Mouse (Mus musculus) kidney, adult 9 months (tissue): ENCODE measurements around the gene Mylk.
"Not testable (repeated sequence)": the region's sequence is repeated elsewhere in the genome, so short reads cannot be mapped to it uniquely, and the experiment has no call there.

Experiments used
- DNase-seq: peaks from one replicate; pipeline ENCODE4 v3.0.0; 2022

The Mylk gene

DNA sequence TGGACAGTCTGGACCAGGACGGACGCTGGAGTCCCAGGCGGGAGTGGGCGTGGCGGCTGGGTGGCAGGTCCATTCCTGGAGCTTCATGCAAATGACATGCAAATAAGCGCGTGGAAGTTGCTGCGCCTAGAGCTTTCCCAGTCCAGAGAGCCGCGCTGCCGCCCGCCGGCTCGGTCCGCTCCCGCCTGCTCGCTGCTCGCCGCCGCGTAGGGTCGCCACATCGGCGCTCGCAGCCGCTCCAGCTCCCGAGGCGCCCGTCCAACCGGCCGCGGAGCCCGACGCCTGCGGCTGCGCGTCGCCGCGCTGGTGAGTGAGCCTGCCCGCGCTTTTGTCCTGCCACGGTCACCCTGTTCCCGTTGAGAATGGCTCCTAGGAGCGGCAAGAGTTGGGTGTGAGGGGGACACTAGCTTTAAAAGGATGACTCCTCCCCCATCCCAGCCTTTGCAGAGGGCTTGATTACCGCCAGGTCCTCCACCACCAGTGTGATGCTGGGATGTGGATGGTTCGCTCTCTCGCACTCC, at the start of gene Mylk:
Gene Mylk, plus strand, starts transcription at position 146 of the 521 bp plus-strand sequence.
- peak; percentile 96 for DNase-seq

DNA sequence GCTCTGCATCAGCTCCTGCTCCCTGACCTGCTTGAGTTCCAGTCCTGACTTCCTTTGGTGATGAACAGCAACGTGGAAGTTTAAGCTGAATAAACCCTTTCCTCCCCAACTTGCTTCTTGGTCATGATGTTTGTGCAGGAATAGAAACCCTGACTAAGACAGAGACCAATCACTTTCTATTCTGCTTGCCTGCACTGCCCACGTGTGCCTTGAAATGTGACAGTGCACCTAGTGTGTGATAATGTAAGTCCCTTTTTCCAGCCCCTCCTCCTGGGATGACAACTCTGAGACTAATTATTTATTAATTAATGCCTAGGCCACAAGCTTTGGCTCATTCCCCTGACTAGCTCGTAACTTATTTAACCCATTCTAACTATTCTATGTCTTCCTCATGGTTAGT, 46.3 kb upstream of the Mylk start:
- not testable (repeated sequence) for DNase-seq

DNA sequence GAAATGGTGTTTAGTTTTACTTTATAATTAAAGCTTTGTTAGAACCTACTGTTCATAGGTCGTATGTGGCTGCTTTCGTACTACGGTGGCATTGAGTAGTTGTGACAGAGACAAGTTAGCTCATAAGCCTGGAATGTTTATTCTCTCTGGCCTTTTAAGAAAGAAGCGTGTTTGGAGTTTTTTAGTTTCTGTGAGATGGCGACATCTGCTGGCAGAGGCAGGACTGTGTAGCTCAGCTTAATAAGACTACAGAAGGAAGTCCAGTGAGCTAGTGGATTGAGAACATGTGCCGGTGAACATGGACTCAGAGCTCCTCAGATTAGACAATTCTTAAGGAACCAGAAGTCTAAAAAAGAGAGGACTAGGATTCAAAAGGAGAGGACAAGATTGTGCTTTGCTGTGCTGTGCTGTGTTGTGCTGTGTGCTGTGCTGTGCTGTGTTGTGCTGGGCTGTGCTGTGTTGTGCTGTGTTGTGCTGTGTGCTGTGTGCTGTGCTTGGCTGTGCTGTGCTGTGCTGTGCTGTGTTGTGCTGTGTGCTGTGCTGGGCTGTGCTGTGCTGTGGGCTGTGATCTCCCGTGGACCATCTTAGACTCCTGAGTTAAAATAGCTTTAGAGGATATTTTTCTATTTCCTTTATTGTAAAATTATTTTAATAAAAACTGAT, 44.7 kb upstream of the Mylk start:
- peak; percentile 81 for DNase-seq

DNA sequence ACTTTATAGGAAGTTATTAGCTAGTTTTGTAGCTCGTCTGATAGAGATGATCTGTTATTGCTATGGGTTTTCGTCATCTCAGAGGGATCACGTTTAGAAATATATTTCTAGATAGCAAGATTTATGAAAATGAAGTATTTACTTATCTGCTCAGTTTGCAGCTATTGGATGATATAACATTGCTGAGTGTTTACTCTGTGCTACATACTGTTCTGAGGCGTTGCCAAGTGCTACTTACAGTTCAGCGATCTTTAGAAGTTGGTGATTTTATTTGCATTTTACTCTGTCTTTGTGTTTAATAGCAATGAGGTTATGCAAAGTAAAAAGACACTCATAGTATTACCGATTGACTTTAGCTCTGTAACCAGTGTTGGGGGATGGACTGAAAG, 44.2 kb upstream of the Mylk start:
- DNase-seq: no peak

DNA sequence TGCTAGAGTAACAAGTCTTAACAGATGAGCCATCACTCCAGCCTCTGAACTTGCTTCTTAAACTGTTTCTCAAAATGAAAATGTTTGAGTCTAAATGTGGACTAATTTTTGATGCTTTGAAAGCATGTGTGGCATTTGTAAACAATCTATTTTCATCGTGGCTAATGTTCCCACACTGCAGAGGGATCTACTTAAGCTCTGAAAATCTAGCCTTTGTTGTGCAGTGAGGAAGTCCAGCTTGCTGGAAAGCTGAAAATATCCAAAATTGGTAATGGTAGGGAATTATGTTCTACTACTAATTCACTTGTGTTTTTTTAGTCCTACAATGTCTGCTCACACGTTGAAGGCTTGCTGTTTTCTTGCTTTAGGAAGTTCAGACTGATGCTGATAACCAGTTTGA, 39.0 kb upstream of the Mylk start:
- DNase-seq: no peak

DNA sequence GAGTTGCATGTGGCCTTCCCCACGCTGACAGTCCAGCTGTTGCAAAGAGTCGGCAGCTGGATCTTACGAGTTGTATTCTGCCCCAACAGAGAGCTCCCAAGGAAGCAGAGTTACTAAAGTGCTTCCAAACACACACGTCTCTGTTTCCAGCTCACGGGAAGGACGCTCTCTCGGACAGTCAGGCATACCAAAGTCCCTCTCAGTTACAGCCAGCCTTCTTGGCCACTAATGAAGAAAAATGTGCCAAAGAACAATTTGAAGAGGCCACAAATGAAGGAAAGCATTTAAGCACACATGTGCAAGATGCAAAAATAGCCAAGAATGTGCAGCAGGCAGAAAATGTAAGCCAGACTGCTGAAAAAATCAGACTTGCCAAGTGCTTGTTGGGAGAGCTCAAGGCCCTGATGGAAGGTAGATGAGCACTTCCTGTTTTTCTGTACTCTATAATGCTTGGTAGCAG, 38.5 kb upstream of the Mylk start:
- no peak for DNase-seq

DNA sequence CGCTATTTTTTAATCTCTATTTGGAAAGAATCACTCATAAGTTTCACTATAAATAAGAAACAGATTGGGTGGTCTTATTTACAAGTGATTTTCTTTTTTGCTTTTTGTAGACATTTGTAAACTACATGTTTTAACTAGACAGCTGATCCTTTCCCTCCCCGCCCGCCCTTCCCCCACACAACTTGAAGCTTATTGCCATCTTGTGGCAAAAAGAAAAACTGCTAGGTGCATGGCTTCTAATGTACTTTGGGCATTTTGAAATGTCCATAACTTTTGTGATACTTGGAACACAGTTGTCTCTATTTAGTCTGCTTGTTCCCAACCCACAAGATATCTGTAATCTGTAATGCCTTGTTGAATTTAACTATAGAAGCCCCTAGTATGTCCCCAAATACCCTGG, 33.5 kb upstream of the Mylk start:
- DNase-seq: peak; percentile 13

DNA sequence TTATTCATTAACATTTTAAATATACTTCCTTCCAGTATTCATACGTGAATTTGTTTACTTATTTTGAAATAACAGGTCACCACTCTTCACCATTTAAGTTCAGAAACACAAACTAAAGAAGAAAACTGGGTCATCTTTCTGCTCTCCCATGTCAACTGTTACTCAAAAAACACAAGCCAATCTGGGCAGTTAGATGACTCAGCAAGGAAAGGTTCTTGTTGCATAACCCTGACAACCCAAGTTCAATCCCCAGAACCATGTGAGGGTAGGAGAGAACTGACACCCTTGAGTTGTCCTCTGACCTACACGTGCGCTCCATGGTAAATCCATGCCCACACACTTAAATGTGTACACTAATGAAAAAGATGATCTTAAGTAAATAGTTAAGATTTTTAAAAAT, 19.9 kb upstream of the Mylk start:
- no peak for DNase-seq

DNA sequence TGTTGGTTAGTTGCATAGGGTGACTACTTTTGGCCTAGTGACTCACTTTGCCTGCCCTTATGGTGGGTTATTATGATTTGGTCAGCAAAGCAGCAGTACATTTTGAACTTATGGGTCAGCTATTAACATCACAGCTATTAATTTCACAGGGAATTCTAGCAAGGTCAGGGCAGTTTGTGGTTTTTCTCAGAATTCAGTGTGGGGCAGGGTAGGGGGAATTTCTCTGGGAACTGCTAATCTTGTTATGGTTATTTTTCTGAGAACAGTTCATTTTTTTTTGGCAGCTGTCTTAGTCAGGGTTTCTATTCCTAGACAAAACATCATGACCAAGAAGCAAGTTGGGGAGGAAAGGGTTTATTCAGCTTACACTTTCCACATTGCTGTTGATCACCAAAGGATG, 16.4 kb upstream of the Mylk start:
- DNase-seq: not testable (repeated sequence)

DNA sequence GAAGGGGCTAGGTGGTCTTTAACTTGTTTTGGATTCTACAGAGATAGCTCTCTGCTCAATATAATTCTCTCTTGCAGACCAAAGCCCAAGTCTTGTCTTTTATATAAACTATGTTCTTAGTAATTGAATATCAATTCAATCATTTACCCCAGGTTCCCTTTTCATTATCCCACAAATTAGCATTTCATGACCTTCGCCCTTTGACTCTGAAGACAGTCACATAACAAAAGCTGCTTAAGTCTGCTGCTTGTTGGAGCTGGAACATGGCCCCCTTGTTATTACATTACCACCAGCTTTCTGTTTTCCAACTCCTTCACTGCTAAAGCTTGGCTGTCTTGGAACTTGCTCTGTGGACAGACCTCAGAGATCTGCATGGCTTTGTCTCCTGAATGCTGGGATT, 15.6 kb upstream of the Mylk start:
- peak; percentile 61 for DNase-seq

DNA sequence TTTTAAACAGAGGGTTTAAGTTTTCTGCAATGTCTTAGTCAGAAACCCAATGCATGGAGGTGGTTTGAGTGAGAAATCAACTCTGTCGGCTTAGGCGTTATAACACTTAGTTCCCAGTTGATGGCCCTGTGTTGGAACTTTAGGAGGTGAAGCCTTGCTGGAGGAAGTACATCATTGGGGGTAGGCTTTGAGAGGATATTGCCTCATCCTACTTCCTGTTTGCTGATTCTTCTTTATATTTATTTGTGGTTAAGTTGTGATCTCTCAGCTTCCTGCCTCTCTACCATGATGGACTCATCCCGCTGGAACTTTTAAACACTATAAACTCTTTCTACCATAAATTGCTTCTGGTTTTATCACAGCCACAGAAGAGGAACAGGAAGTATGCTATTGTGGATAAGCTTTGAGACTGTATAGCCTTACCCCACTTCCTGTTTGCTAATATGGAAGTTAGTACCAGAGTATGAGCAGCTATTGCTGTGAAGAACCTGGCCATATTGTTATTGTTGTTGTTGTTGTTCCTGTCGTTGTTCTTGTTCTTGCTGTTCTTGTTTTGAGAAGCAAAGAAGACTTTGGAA, 6.3 kb upstream of the Mylk start:
- DNase-seq: no peak

DNA sequence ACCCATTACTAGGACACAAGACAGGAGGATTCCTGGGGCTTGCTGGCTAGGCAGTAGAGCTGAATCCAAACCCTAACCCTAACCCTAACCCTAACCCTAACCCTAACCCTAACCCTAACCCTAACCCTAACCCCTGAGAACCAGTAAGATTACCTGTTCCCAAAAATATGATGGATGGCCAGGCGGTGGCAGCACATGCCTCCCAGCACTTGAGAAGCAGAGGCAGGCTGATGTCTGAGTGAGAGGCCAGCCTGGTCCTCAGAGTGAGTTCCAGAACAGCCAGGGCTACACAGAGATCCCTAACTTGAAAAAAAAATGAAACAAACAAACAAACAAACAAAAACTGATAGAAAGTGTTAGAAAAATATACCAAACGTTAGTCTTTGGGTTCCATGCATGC, 2.1 kb upstream of the Mylk start:
- DNase-seq: no peak

DNA sequence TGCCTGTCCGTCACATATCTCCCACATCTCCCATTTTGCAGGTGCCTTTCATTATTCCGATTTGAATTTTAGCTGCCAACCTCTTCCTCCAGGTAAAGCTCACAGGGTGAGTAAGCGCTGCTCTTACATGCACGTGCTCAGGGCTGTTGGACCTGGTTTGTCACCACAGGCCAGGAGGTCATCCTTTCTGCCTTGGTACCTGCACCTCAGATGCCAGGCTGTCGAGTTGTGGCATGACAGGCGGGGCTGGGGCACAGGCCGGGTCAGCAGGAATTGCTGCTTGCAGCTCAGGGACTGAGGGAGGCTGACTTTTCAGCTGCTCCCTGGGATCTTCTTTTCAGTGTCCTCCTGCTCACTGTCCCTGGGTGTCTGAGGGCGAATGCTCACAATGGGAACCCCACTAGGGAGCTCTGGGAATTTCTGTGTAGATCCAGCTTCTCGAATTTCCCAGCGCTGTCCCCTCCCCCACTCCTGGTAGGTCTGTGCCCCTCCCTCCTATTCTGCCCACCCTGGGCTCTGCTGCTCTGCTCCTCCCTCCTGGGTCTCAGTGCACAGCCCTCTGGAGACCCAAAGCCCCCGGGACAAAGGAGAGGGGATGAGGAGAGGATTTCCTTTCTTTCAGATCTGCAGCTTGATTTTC, 3.2 kb downstream of the Mylk start:
- peak; percentile 26 for DNase-seq

DNA sequence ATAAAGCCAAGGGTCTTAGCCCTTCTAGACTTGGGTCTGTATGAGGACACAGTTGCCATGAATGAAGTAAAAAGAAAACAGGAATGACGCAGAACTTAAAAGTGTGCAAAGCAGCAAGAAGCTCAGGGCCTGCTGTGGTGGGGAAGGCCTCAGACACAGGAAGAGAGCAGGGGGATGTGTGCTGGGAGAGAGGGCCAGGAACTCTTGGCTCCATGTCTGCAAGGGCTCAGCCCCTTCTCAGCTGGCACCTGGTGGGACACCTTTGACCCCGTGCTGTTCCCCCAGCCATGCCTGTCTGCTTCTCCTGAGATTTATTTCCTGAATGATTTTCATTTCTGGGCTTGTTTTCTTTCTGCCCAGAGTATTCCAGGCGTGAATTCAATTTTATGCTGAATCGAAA, 4.5 kb downstream of the Mylk start:
- DNase-seq: no peak

DNA sequence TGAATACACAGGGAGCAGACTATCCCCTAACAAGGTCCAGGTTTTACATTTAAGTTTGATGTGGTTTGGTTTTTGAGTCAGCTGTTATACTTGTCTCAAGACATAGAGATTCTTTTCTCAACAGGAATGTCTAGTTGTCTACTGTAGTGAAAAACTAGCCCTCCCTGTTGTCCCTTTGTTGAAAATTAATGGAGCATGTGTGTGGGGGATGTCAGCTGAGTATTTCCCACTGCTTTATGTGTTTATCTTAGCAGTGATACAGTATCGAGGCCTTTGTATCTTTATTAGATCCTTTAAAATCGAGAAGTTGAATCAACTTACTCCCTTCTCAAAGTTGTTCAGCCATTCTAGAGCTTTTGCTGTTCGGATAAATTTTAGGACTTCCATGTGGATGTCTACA, 7.0 kb downstream of the Mylk start:
- DNase-seq: no peak

DNA sequence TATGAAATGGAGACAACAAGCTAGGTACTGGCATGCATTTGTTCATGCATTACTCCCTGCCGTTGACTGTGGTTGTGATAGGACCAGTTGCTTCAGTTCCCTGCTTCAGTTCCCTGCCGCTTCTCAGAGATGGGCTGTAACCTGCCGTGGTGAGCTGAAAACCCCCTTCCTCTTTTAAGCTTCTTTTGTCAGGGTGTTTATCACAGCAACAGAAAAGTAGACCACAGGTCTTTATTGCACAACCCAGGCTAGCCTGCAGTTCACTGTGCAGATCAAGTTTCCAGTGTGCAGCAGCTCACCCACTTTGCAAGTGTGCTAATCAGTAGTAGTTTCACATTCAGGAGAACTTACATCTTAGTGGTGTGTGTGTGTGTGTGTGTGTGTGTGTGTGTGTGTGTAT, 8.0 kb downstream of the Mylk start:
- no peak for DNase-seq

DNA sequence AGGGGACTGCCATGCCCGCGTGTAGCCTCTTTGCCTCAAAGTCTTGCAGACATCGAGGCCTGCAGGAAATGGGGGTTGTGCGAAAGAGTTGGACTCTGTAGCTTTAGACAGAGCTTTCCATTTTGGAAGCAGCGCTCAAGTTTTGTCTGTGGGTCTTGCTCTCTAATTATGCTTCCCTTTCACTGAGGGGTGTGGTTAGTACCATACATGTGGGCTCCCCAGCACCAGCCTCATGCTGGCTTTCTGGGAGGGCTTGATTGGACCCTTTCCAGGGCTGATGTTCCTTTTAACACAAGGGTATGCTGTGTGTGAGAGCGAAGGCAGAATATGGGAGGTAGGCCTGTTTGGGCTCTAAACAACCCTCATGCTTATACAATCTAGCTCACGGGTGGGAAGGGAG, 12.0 kb downstream of the Mylk start:
- DNase-seq: no peak

DNA sequence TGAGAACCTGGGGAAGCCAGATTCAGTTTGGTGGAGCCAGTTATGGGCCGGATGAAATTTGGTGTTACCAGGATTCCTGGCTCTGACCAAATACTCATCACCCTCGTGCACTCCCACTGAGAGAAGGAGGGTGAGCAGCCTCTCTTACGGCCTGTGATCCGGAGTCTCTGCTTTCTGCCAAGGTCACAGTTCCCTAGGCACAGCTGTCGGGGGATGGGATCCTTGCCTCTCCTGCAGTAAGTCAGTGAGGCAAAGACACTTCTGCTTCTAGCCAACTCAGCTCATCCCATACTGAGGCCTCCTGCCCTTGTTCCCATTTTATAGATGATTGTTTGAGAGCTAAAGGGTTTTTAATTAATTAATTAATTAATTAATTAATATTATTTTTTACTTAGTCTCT, 13.2 kb downstream of the Mylk start:
- DNase-seq: no peak

DNA sequence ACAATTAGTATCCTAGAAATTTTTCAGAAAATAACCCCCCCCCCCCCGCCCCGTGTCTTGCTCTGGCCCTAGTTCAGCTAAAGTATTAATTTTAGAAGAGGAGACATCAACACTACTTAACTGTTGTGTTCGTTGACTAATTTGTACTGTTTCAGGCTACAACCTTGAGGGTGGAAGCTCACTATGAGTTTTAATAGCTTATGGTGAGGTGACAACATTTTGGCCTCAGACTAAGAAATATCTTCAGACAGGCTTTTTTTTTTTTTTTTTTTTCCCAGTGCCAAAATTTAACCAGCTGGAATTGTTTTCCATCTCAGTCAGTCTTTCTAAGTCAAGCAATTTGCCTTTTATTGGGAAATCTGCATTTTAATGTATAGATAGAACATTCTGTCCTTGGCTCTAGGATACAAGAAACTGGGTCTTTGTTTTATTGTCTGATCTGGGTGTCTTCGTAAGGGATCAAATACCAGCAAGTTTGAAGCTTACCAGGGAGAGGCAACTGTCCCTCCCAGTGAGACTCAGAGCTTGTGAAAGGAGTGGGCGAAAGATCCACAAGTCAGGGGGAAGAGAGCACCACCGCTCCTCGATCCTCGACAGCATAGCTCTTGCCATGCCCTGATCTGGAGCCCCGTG, 19.1 kb downstream of the Mylk start:
- no peak for DNase-seq

DNA sequence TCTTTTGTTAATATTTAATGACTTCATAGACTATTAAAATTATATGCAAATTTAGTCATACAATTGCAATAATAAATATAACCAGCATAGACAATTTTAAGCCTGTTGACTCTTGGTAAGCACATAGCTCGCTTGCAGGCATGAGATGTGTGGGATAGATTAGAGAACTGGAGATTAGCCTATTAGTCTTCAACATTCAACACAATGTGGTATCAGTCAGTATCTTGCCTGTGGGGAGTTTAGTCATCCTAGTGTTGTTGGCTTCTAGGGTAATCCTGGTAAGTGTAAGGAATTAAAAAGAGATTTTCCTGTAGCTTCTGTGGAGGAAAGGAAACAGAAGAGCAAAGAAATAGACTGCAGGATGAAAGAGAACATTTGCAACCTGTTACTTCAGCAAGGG, 20.7 kb downstream of the Mylk start:
- no peak for DNase-seq

DNA sequence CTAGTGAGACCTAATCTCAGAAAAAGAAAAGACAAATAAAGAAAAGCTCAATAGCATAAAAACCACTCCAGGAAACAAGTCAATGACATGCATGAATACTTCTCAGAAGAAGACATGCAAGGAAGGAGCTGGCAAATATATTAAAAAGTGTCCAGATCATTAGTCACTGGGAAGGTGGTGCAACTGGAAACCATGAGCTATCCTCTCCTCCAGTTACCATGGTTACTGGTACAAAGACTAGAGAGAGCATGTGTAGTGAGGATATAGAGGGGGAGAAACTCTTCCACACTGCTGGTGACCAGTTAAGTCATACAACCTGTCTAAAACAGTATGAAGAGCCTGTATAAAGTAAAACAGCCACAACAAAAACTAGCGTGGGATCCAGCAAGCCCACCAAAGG, 21.2 kb downstream of the Mylk start:
- no peak for DNase-seq

DNA sequence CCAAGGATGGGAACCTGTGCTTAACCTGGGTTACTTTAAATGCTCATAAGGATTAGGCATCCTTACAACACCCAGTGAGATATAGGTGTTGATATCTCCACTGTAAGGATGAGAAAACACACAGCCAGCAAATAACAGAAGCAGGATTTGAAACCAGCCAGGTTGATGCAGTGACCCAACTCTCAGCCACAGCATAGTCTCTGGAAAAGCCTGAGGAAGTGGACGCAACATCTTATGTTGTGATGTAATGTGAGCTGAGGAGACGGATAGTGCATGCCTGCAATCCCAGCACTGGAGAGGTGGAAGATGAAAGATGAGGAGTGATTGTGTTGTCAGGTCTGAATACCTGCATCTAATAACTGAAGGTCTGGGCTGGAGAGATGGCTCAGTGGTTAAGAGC, 22.4 kb downstream of the Mylk start:
- no peak for DNase-seq

DNA sequence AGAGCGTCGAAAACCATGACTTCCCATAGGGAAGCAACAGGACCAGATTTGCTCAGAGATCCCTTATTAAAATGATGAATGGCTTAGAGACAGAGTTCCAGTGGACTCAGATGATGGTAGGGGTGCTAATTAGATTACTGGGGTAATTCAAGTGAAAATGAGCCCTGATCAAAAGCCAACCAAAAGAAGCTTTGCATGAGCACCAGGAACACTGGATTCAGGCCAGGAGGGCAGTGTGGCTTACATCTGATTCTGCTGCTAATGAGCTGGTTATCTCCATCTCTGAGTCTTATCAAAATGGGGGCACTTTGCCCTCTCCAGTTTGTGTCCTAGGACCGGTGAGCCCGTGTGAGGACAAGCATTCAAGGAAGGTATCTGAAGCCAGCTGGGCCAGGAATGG, 23.4 kb downstream of the Mylk start:
- no peak for DNase-seq

DNA sequence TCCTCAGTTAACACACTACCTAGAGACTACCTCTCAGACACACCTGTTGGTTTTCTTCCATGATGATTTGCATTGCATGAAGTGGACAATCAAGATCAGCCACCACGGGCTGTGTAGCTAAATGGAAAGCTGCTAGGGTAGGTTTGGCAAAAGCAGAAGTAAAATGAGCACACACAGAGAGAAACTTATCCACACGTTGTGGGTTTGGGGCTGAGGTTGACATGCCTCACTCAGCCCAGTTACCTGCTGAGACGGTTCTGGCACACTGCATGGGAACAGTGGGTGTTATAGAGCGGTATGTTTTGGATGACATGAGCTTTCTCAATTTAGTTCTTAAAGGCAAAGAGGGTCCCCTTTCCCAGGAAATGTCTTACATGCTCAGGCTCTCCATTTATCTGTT, 25.1 kb downstream of the Mylk start:
- DNase-seq: no peak
